Mouse (Mus musculus) midbrain, embryonic 13.5 days (tissue): ENCODE results near the gene Dact2. TPM values are rescaled to one million over a fixed set of nuclear protein-coding genes. Genes with fewer than 3 reads are reported as not detected.
A peak's percentile ranks its signal among the peaks of the same experiment; 100 is the strongest.

Source experiments
- ATAC-seq: fragments of 200-750 bp; cut with Nextera tagmentation; 2 replicates; pipeline ENCODE4 v1.8.0; 2017; ENCODE audit warnings: mild to moderate bottlenecking, moderate TSS enrichment, moderate library complexity
- H3K27ac ChIP-seq: fragments of 300-500 bp; sonication (generic); 2 replicates; pipeline ENCODE4 v1.5.1; 2015; ENCODE audit warnings: inconsistent platforms, mild to moderate bottlenecking, moderate library complexity
- H3K27me3 ChIP-seq: fragments of 300-500 bp; sonication (generic); 2 replicates; pipeline ENCODE4 v1.6.1; 2015; ENCODE audit warnings: mild to moderate bottlenecking, inconsistent platforms
- H3K36me3 ChIP-seq: fragments of 300-500 bp; sonication (generic); 2 replicates; pipeline ENCODE4 v1.6.1; 2015; ENCODE audit warnings: mild to moderate bottlenecking, inconsistent platforms
- H3K4me1 ChIP-seq: fragments of 300-500 bp; sonication (generic); replicated peaks from 2 replicates; pipeline ENCODE4 v1.6.1; 2015; ENCODE audit warnings: inconsistent platforms
- H3K4me2 ChIP-seq: fragments of 300-500 bp; sonication (generic); replicated peaks from 2 replicates; pipeline ENCODE4 v1.6.1; 2015; ENCODE audit warnings: moderate library complexity, mild to moderate bottlenecking, inconsistent platforms
- H3K4me3 ChIP-seq: fragments of 300-500 bp; sonication (generic); replicated peaks from 2 replicates; pipeline ENCODE4 v1.5.1; 2015; ENCODE audit warnings: mild to moderate bottlenecking, inconsistent platforms
- H3K9ac ChIP-seq: fragments of 300-500 bp; sonication (generic); replicated peaks from 2 replicates; pipeline ENCODE4 v1.6.1; 2015; ENCODE audit warnings: mild to moderate bottlenecking, inconsistent platforms
- H3K9me3 ChIP-seq: fragments of 300-500 bp; sonication (generic); 2 replicates; pipeline ENCODE4 v1.6.1; 2016; ENCODE audit warnings: mild to moderate bottlenecking, inconsistent platforms
- WGBS: fragments of 180-500 bp; shearing (Covaris S2); methylation state at CpG from one replicate; pipeline ENCODE4 v1.1.7; 2015; 5-methylcytosine and 5-hydroxymethylcytosine counted together
- polyA plus RNA-seq: library from polyadenylated mRNA; unstranded; fragments of >200 nt; fragmentation: Nextera tagmentation; extraction: Ambion mirVana; gene quantifications from 2 replicates; pipeline ENCODE4 v1.2.1, GENCODE M21; 2015

Dact2 gene
- polyA plus RNA-seq, 1 experiment from 2014 or later: 0.94 TPM

GRCm38 (mm10) chr17:14232629-14233028 is 28.5 kb upstream of the Dact2 start:
- H3K9me3 ChIP-seq: no peaks in the 10 kb centered on the region

GRCm38 (mm10) chr17:14230698-14231430 is 26.8 kb upstream of the Dact2 start:
- 28% methylated on average over 13 of the region's 13 CpGs for WGBS
- ATAC-seq: no peak
- no peak overlapping the region for H3K4me2 ChIP-seq
- H3K4me1 ChIP-seq: no peaks in the 10 kb centered on the region; the same call in 1 of the 2 replicates
- 0 out of 2 replicates have a peak overlapping the region, but pooled peaks have one; percentile 29 for H3K9ac ChIP-seq
- no peak overlapping the region for H3K4me3 ChIP-seq
- no peak overlapping the region for H3K27ac ChIP-seq
- no peaks in the 10 kb centered on the region for H3K27me3 ChIP-seq
- H3K36me3 ChIP-seq: no peaks in the 10 kb centered on the region
- no peaks in the 10 kb centered on the region for H3K9me3 ChIP-seq

More at GRCm38 (mm10) chr17:14232629-14233028, 28.5 kb upstream of the Dact2 start:
- H3K27ac ChIP-seq: no peak overlapping the region
- no peaks in the 10 kb centered on the region; the same call in 1 of the 2 replicates for H3K4me1 ChIP-seq
- ATAC-seq: peak; percentile 62
- 59% methylated on average over 3 of the region's 3 CpGs for WGBS
- H3K36me3 ChIP-seq: no peaks in the 10 kb centered on the region
- no peak overlapping the region for H3K4me3 ChIP-seq
- no peak overlapping the region for H3K9ac ChIP-seq
- no peak overlapping the region for H3K4me2 ChIP-seq
- no peaks in the 10 kb centered on the region for H3K27me3 ChIP-seq

GRCm38 (mm10) chr17:14228381-14228780 is 24.3 kb upstream of the Dact2 start:
- WGBS: 80% methylated on average over 4 of the region's 4 CpGs
- Histone ChIP-seq H3K27ac (no peak overlapping the region), H3K4me2 (no peak overlapping the region), H3K9ac (no peak overlapping the region), H3K9me3 (no peaks in the 10 kb centered on the region), H3K4me1 (no peaks in the 10 kb centered on the region; the same call in 1 of the 2 replicates), H3K36me3 (no peaks in the 10 kb centered on the region), H3K4me3 (no peak overlapping the region), H3K27me3 (no peaks in the 10 kb centered on the region)
- no peak for ATAC-seq

- no peak overlapping the region for H3K4me2 ChIP-seq
- 57% methylated on average over 6 of the region's 6 CpGs for WGBS
- no peak overlapping the region for H3K4me3 ChIP-seq
- H3K36me3 ChIP-seq: no peaks in the 10 kb centered on the region
- no peak overlapping the region for H3K27ac ChIP-seq
- no peaks in the 10 kb centered on the region for H3K27me3 ChIP-seq
- no peak for ATAC-seq
- H3K4me1 ChIP-seq: no peaks in the 10 kb centered on the region; the same call in 1 of the 2 replicates
- no peaks in the 10 kb centered on the region for H3K9me3 ChIP-seq
- no peak overlapping the region for H3K9ac ChIP-seq
Observed at GRCm38 (mm10) chr17:14227601-14228000, 23.5 kb upstream of the Dact2 start.

- 46% methylated on average over 4 of the region's 4 CpGs for WGBS
- no peak overlapping the region for H3K9ac ChIP-seq
Observed at GRCm38 (mm10) chr17:14226778-14227177, 22.7 kb upstream of the Dact2 start.

GRCm38 (mm10) chr17:14225982-14226652 is 22.0 kb upstream of the Dact2 start:
- H3K27ac ChIP-seq: no peak overlapping the region
- no peak for ATAC-seq
- H3K36me3 ChIP-seq: no peaks in the 10 kb centered on the region
- no peaks in the 10 kb centered on the region for H3K27me3 ChIP-seq
- H3K4me3 ChIP-seq: no peak overlapping the region
- no peaks in the 10 kb centered on the region for H3K9me3 ChIP-seq
- H3K4me2 ChIP-seq: no peak overlapping the region
- no peak overlapping the region for H3K9ac ChIP-seq
- 77% methylated on average over 9 of the region's 9 CpGs for WGBS
- H3K4me1 ChIP-seq: no peaks in the 10 kb centered on the region; the same call in 1 of the 2 replicates

More at GRCm38 (mm10) chr17:14226778-14227177, 22.7 kb upstream of the Dact2 start:
- H3K4me1 ChIP-seq: no peaks in the 10 kb centered on the region; the same call in 1 of the 2 replicates
- H3K4me2 ChIP-seq: no peak overlapping the region
- ATAC-seq: no peak
- H3K4me3 ChIP-seq: no peak overlapping the region
- H3K27me3 ChIP-seq: no peaks in the 10 kb centered on the region
- no peaks in the 10 kb centered on the region for H3K36me3 ChIP-seq
- H3K9me3 ChIP-seq: no peaks in the 10 kb centered on the region
- H3K27ac ChIP-seq: no peak overlapping the region

- Histone ChIP-seq H3K9ac (no peak overlapping the region), H3K4me2 (no peak overlapping the region), H3K4me3 (no peak overlapping the region), H3K9me3 (no peaks in the 10 kb centered on the region), H3K36me3 (no peaks in the 10 kb centered on the region), H3K4me1 (no peaks in the 10 kb centered on the region), H3K27me3 (no peaks in the 10 kb centered on the region), H3K27ac (no peak overlapping the region)
- WGBS: 28% methylated on average over 11 of the region's 11 CpGs
- ATAC-seq: 0 out of 2 replicates have a peak, but pooled peaks have one; percentile 43
Observed at GRCm38 (mm10) chr17:14221893-14222615, 17.9 kb upstream of the Dact2 start.

- Histone ChIP-seq H3K36me3 (no peaks in the 10 kb centered on the region), H3K4me3 (no peak overlapping the region), H3K4me1 (no peaks in the 10 kb centered on the region; the same call in 1 of the 2 replicates), H3K27ac (no peak overlapping the region), H3K9ac (no peak overlapping the region), H3K27me3 (no peaks in the 10 kb centered on the region), H3K9me3 (no peaks in the 10 kb centered on the region), H3K4me2 (no peak overlapping the region)
- ATAC-seq: peak; percentile 64
- WGBS: 65% methylated on average over 7 of the region's 7 CpGs
Observed at GRCm38 (mm10) chr17:14220606-14221202, 16.6 kb upstream of the Dact2 start.

GRCm38 (mm10) chr17:14213976-14214529 is 9.9 kb upstream of the Dact2 start:
- Histone ChIP-seq H3K4me1 (peaks cover 6% of the 10 kb centered on the region; the same call in 1 of the 2 replicates), H3K36me3 (no peaks in the 10 kb centered on the region), H3K4me2 (no peak overlapping the region), H3K9me3 (no peaks in the 10 kb centered on the region; the same call in 1 of the 2 replicates), H3K4me3 (no peak overlapping the region), H3K27me3 (no peaks in the 10 kb centered on the region), H3K27ac (no peak overlapping the region), H3K9ac (no peak overlapping the region)
- 73% methylated on average over 3 of the region's 3 CpGs for WGBS
- ATAC-seq: 0 out of 2 replicates have a peak, but pooled peaks have one; percentile 18

GRCm38 (mm10) chr17:14212796-14213195 is 8.7 kb upstream of the Dact2 start:
- Histone ChIP-seq H3K4me2 (no peak overlapping the region), H3K27me3 (no peaks in the 10 kb centered on the region), H3K4me3 (no peak overlapping the region), H3K9ac (no peak overlapping the region), H3K9me3 (no peaks in the 10 kb centered on the region; the same call in 1 of the 2 replicates), H3K27ac (no peak overlapping the region), H3K36me3 (no peaks in the 10 kb centered on the region), H3K4me1 (peaks cover 6% of the 10 kb centered on the region; the same call in 1 of the 2 replicates)
- 62% methylated on average over 7 of the region's 7 CpGs for WGBS
- 0 out of 2 replicates have a peak, but pooled peaks have one; percentile 10 for ATAC-seq

- H3K27ac ChIP-seq: no peak overlapping the region
Observed at GRCm38 (mm10) chr17:14207093-14207561, 3.0 kb upstream of the Dact2 start.

More at GRCm38 (mm10) chr17:14207093-14207561, 3.0 kb upstream of the Dact2 start:
- Histone ChIP-seq H3K4me1 (peaks cover 24% of the 10 kb centered on the region), H3K4me3 (no peak overlapping the region), H3K9ac (no peak overlapping the region), H3K4me2 (no peak overlapping the region), H3K27me3 (peaks cover 50% of the 10 kb centered on the region), H3K9me3 (no peaks in the 10 kb centered on the region; the same call in 1 of the 2 replicates), H3K36me3 (no peaks in the 10 kb centered on the region)
- no peak for ATAC-seq
- 24% methylated on average over 5 of the region's 5 CpGs for WGBS
